ENCODE assay signal across 8 mouse cellular contexts in the genomic region with DNA sequence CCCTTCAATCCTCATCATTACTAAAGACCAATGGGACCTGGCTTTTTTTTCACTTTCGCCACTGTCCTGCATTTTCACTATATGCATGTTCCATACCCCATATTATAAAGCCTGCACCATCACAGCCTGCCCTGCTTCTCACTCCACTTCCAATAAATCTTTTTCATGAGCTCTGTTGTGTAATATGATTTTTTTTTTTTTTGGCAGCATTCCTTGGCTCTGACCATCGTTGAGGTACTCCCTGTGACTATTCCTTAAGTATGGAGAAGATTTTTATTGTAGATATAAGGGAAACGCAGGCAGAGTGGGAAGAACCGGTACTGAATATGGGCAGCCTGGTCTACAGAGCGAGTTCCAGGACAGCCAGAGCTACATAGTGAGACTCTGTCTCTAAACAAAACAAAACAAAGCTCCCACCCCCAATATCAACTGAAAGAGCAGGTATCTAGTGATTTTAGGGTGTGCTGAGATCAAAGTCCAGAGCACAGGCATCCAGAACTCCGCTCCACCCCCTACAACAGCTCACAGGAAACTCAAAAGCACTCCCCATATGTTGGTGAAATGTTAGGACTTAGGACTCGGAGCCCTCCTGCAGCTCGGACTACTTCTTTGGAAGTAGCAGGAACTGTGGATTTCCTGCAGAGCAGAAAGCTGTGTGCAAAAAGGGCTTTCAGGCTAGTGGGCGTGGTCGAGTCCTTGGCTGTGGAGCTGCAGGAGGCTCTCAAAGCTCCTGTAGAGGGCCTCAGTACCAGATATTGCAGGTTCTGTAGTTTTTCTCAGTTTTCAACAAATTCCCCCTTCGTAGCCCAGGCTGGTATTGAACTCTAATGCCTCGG. TPM values are rescaled to one million over a fixed set of nuclear protein-coding genes. Genes with fewer than 3 reads are reported as not detected.
DNase-seq lines count a peak whose midpoint lies in the region; ATAC-seq lines count a peak whose summit lies in the region.

No protein-coding gene starts in this region.

- H3K27me3 ChIP-seq in embryonic facial prominence, embryonic 15.5 days: no peaks in the 10 kb centered on the region
- no peaks in the 10 kb centered on the region for H3K27me3 ChIP-seq in limb, embryonic 15.5 days
- H3K27me3 ChIP-seq in midbrain, embryonic 16.5 days (ENCODE audit: control insufficient read depth, insufficient read depth, low read depth, low read length): no peaks in the 10 kb centered on the region
- no peaks in the 10 kb centered on the region for H3K27me3 ChIP-seq in stomach, embryonic 14.5 days (ENCODE audit: control insufficient read depth, insufficient read depth, low read length)

- no peak for ATAC-seq in embryonic facial prominence, embryonic 15.5 days (ENCODE audit: insufficient number of reproducible peaks, low FRiP score, low TSS enrichment, low read depth)
- ATAC-seq in limb, embryonic 15.5 days (ENCODE audit: insufficient number of reproducible peaks, low FRiP score, low TSS enrichment, low read depth): no peak
- ATAC-seq in midbrain, embryonic 16.5 days: peak; percentile 2; the same call in 1 of the 2 replicates
- ATAC-seq in stomach, embryonic 14.5 days (ENCODE audit: insufficient number of reproducible peaks, insufficient read depth, low FRiP score, low read depth): no peak

- WGBS in embryonic facial prominence, embryonic 15.5 days: 37% methylated on average over 12 of the region's 12 CpGs
- WGBS in limb, embryonic 15.5 days: 28% methylated on average over 12 of the region's 12 CpGs
- WGBS in midbrain, embryonic 16.5 days: 38% methylated on average over 12 of the region's 12 CpGs
- 29% methylated on average over 12 of the region's 12 CpGs for WGBS in stomach, embryonic 14.5 days

- H3K36me3 ChIP-seq in embryonic facial prominence, embryonic 15.5 days: peaks cover 6% of the 10 kb centered on the region; the same call in 1 of the 2 replicates
- no peaks in the 10 kb centered on the region for H3K36me3 ChIP-seq in limb, embryonic 15.5 days
- H3K36me3 ChIP-seq in midbrain, embryonic 16.5 days (ENCODE audit: control insufficient read depth, insufficient read depth, low read length): no peaks in the 10 kb centered on the region
- H3K36me3 ChIP-seq in stomach, embryonic 14.5 days (ENCODE audit: control insufficient read depth, insufficient read depth, low read length): no peaks in the 10 kb centered on the region

- no peaks in the 10 kb centered on the region for H3K9me3 ChIP-seq in embryonic facial prominence, embryonic 15.5 days (replicated peaks)
- no peaks in the 10 kb centered on the region for H3K9me3 ChIP-seq in limb, embryonic 15.5 days
- no peaks in the 10 kb centered on the region for H3K9me3 ChIP-seq in midbrain, embryonic 16.5 days (replicated peaks; ENCODE audit: control insufficient read depth, low read length, poor library complexity, severe bottlenecking)
- no peaks in the 10 kb centered on the region for H3K9me3 ChIP-seq in stomach, embryonic 14.5 days (ENCODE audit: control insufficient read depth, low read depth, low read length)

- H3K4me3 ChIP-seq in embryonic facial prominence, embryonic 15.5 days (replicated peaks): peak overlapping the region; percentile 71
- H3K4me3 ChIP-seq in limb, embryonic 15.5 days: peak overlapping the region; percentile 74
- no peak overlapping the region for H3K4me3 ChIP-seq in midbrain, embryonic 16.5 days (ENCODE audit: low read depth, low read length)
- H3K4me3 ChIP-seq in stomach, embryonic 14.5 days (ENCODE audit: low read depth, low read length): no peak overlapping the region; the same call in 1 of the 2 replicates

- peak overlapping the region; percentile 96 for H3K27ac ChIP-seq in embryonic facial prominence, embryonic 15.5 days (replicated peaks)
- H3K27ac ChIP-seq in limb, embryonic 15.5 days: peak overlapping the region; percentile 95
- H3K27ac ChIP-seq in midbrain, embryonic 16.5 days (ENCODE audit: low read length): no peak overlapping the region
- peak overlapping the region; percentile 97 for H3K27ac ChIP-seq in stomach, embryonic 14.5 days (ENCODE audit: low read length)

- H3K9ac ChIP-seq in embryonic facial prominence, embryonic 15.5 days: no peak overlapping the region
- H3K9ac ChIP-seq in limb, embryonic 15.5 days: no peak overlapping the region
- no peak overlapping the region for H3K9ac ChIP-seq in midbrain, embryonic 16.5 days (ENCODE audit: low read depth, low read length)
- H3K9ac ChIP-seq in stomach, embryonic 14.5 days (replicated peaks; ENCODE audit: low read depth, low read length): no peak overlapping the region

- DNase-seq in 416B (ENCODE audit: low read depth): peak; percentile 72
- peak; percentile 75 for DNase-seq in adrenal gland, postnatal 10 days
- DNase-seq in heart, adult 8-10 months (ENCODE audit: low spot score): peak; percentile 63
- DNase-seq in kidney, adult 8-10 months: peak; percentile 58 to 66

- peaks cover 17% of the 10 kb centered on the region for H3K4me1 ChIP-seq in embryonic facial prominence, embryonic 15.5 days
- peaks cover 9% of the 10 kb centered on the region for H3K4me1 ChIP-seq in limb, embryonic 15.5 days
- H3K4me1 ChIP-seq in midbrain, embryonic 16.5 days (ENCODE audit: control insufficient read depth, insufficient read depth, low read length): peaks cover 11% of the 10 kb centered on the region
- H3K4me1 ChIP-seq in stomach, embryonic 14.5 days (ENCODE audit: control insufficient read depth, insufficient read depth, low read length): peaks cover 11% of the 10 kb centered on the region; the same call in 1 of the 2 replicates

- H3K4me2 ChIP-seq in embryonic facial prominence, embryonic 15.5 days (replicated peaks): peak overlapping the region; percentile 66
- peak overlapping the region; percentile 64 for H3K4me2 ChIP-seq in limb, embryonic 15.5 days
- H3K4me2 ChIP-seq in midbrain, embryonic 16.5 days (ENCODE audit: low read length): peak overlapping the region; percentile 69
- H3K4me2 ChIP-seq in stomach, embryonic 14.5 days (replicated peaks; ENCODE audit: low read depth, low read length): peak overlapping the region; percentile 52

RNA-seq across cellular contexts. Expression of a gene that starts 1.1 kb away (rescaled TPM):
- 10 to 100 TPM; 43.1 to 49.5 TPM for total RNA-seq in adrenal gland, postnatal 10 days (2021)
- 43.3 and 45.3 TPM in 2 replicates for polyA plus RNA-seq in embryonic facial prominence, embryonic 15.5 days (2015; fragmentation: Nextera tagmentation; extraction: Ambion mirVana)
- total RNA-seq in heart, adult 8-10 months (2022): 10 to 100 TPM; 19.6 to 20.5 (median 19.9) TPM
- polyA plus RNA-seq in limb, embryonic 15.5 days (2015; fragmentation: Nextera tagmentation; extraction: Ambion mirVana): 38.7 and 44.3 TPM in 2 replicates
- 44.5 and 48.0 TPM in 2 replicates for polyA plus RNA-seq in midbrain, embryonic 16.5 days (2015; fragmentation: Nextera tagmentation; extraction: Ambion mirVana)
- 38.0 and 42.7 TPM in 2 replicates for polyA plus RNA-seq in stomach, embryonic 14.5 days (2014; fragmentation: Nextera tagmentation; extraction: Ambion mirVana)

RNA-seq across cellular contexts. Expression of a gene that starts 23.8 kb away (rescaled TPM):
- total RNA-seq in adrenal gland, postnatal 10 days (2021): not detected
- not detected in 2 replicates for polyA plus RNA-seq in embryonic facial prominence, embryonic 15.5 days (2015; fragmentation: Nextera tagmentation; extraction: Ambion mirVana)
- total RNA-seq in heart, adult 8-10 months (2022): not detected
- not detected in 2 replicates for polyA plus RNA-seq in limb, embryonic 15.5 days (2015; fragmentation: Nextera tagmentation; extraction: Ambion mirVana)
- not detected in 2 replicates for polyA plus RNA-seq in midbrain, embryonic 16.5 days (2015; fragmentation: Nextera tagmentation; extraction: Ambion mirVana)
- not detected in 2 replicates for polyA plus RNA-seq in stomach, embryonic 14.5 days (2014; fragmentation: Nextera tagmentation; extraction: Ambion mirVana)

RNA-seq across cellular contexts. Expression of a gene that starts 31.2 kb away (rescaled TPM):
- total RNA-seq in adrenal gland, postnatal 10 days (2021): not detected
- polyA plus RNA-seq in embryonic facial prominence, embryonic 15.5 days (2015; fragmentation: Nextera tagmentation; extraction: Ambion mirVana): 0.15 and 0.17 TPM in 2 replicates
- total RNA-seq in heart, adult 8-10 months (2022): not detected
- 0.10 TPM in 1 of 2 replicates, not detected in the other for polyA plus RNA-seq in limb, embryonic 15.5 days (2015; fragmentation: Nextera tagmentation; extraction: Ambion mirVana)
- polyA plus RNA-seq in midbrain, embryonic 16.5 days (2015; fragmentation: Nextera tagmentation; extraction: Ambion mirVana): 0.53 and 0.89 TPM in 2 replicates
- 0.13 and 0.74 TPM in 2 replicates for polyA plus RNA-seq in stomach, embryonic 14.5 days (2014; fragmentation: Nextera tagmentation; extraction: Ambion mirVana)

RNA-seq across cellular contexts. Expression of a gene that starts 33.6 kb away (rescaled TPM):
- total RNA-seq in adrenal gland, postnatal 10 days (2021): 1 to 10 TPM; 2.1 to 5.4 TPM
- polyA plus RNA-seq in embryonic facial prominence, embryonic 15.5 days (2015; fragmentation: Nextera tagmentation; extraction: Ambion mirVana): 1.7 and 2.3 TPM in 2 replicates
- total RNA-seq in heart, adult 8-10 months (2022): under 1 TPM in 2 of 4 experiments, not detected in 2; 0.16 to 0.83 TPM
- 2.4 and 3.8 TPM in 2 replicates for polyA plus RNA-seq in limb, embryonic 15.5 days (2015; fragmentation: Nextera tagmentation; extraction: Ambion mirVana)
- polyA plus RNA-seq in midbrain, embryonic 16.5 days (2015; fragmentation: Nextera tagmentation; extraction: Ambion mirVana): 0.70 and 1.0 TPM in 2 replicates
- 1.5 and 2.0 TPM in 2 replicates for polyA plus RNA-seq in stomach, embryonic 14.5 days (2014; fragmentation: Nextera tagmentation; extraction: Ambion mirVana)

RNA-seq across cellular contexts. Expression of a gene that starts 54.1 kb away (rescaled TPM):
- not detected for total RNA-seq in adrenal gland, postnatal 10 days (2021)
- not detected in 2 replicates for polyA plus RNA-seq in embryonic facial prominence, embryonic 15.5 days (2015; fragmentation: Nextera tagmentation; extraction: Ambion mirVana)
- total RNA-seq in heart, adult 8-10 months (2022): under 1 TPM in 1 of 4 experiments, not detected in 3; 0.23 TPM
- not detected in 2 replicates for polyA plus RNA-seq in limb, embryonic 15.5 days (2015; fragmentation: Nextera tagmentation; extraction: Ambion mirVana)
- polyA plus RNA-seq in midbrain, embryonic 16.5 days (2015; fragmentation: Nextera tagmentation; extraction: Ambion mirVana): not detected in 2 replicates
- polyA plus RNA-seq in stomach, embryonic 14.5 days (2014; fragmentation: Nextera tagmentation; extraction: Ambion mirVana): not detected in 2 replicates

Comparison
In these comparisons a context has a peak if more than half of its experiments do, and no peak if none do; other contexts are left out.
1. H3K4me3 ChIP-seq: peak in embryonic facial prominence, embryonic 15.5 days (single experiment) and limb, embryonic 15.5 days (single experiment); none in midbrain, embryonic 16.5 days (single experiment) and stomach, embryonic 14.5 days (single experiment).
2. Peak in every context shown above with its lines, with median percentiles within 50 percentile points of each other: DNase-seq and H3K4me2 ChIP-seq.